Mouse (Mus musculus) brain, embryonic 18.5 days (tissue): ENCODE data around the gene Aqp2.

Experiments
- DNase-seq: peaks from one replicate; pipeline ENCODE4 v3.0.0-alpha.2; 2012; ENCODE audit warnings: low read depth, low spot score

The Aqp2 gene

GRCm38 (mm10) chr15:99618595-99618994 lies 39.7 kb downstream of the Aqp2 start:
- no peak for DNase-seq

- DNase-seq: no peak
These were observed 41.0 kb downstream of the Aqp2 start for GRCm38 (mm10) chr15:99619821-99620220.

- DNase-seq: no peak
These were observed 43.2 kb downstream of the Aqp2 start for GRCm38 (mm10) chr15:99622063-99622462.

GRCm38 (mm10) chr15:99631618-99632017 lies 52.8 kb downstream of the Aqp2 start:
- no peak for DNase-seq
